Mouse (Mus musculus) forebrain, embryonic 13.5 days (tissue): ENCODE measurements at regions not wholly inside any gene's neighbourhood (a gene's known extent, or its start where the extent isn't known, plus 50 kb on each side); places are given as distances from the start of the nearest gene placed in this dataset.

ENCODE experiments used
- ATAC-seq: fragments of 200-750 bp; cut with Nextera tagmentation; 2 replicates; pipeline ENCODE4 v1.8.0; 2017
- H3K27ac ChIP-seq: fragments of 300-500 bp; sonication (generic); 2 replicates; pipeline ENCODE4 v1.5.1; 2015; ENCODE audit warnings: inconsistent platforms, mild to moderate bottlenecking, moderate library complexity
- H3K27me3 ChIP-seq: fragments of 300-500 bp; sonication (generic); 2 replicates; pipeline ENCODE4 v1.6.1; 2015; ENCODE audit warnings: mild to moderate bottlenecking, inconsistent platforms
- H3K36me3 ChIP-seq: fragments of 300-500 bp; sonication (generic); 2 replicates; pipeline ENCODE4 v1.6.1; 2015; ENCODE audit warnings: mild to moderate bottlenecking, inconsistent platforms; ENCODE audit not compliant: poor library complexity, severe bottlenecking
- H3K4me1 ChIP-seq: fragments of 300-500 bp; sonication (generic); 2 replicates; pipeline ENCODE4 v1.6.1; 2015; ENCODE audit warnings: inconsistent platforms
- H3K4me2 ChIP-seq: fragments of 300-500 bp; sonication (generic); 2 replicates; pipeline ENCODE4 v1.6.1; 2015; ENCODE audit warnings: inconsistent platforms, mild to moderate bottlenecking, moderate library complexity
- H3K4me3 ChIP-seq: fragments of 300-500 bp; sonication (generic); 2 replicates; pipeline ENCODE4 v1.5.1; 2015; ENCODE audit warnings: mild to moderate bottlenecking, inconsistent platforms
- H3K9ac ChIP-seq: fragments of 300-500 bp; sonication (generic); 2 replicates; pipeline ENCODE4 v1.6.1; 2015; ENCODE audit warnings: mild to moderate bottlenecking, inconsistent platforms
- H3K9me3 ChIP-seq: fragments of 300-500 bp; sonication (generic); replicated peaks from 2 replicates; pipeline ENCODE4 v1.6.1; 2016; ENCODE audit warnings: inconsistent platforms
- WGBS: fragments of 180-500 bp; shearing (Covaris S2); methylation state at CpG from one replicate; pipeline ENCODE4 v1.1.7; 2015; 5-methylcytosine and 5-hydroxymethylcytosine counted together

GRCm38 (mm10) chr4:45695239-45695638 lies 103.6 kb upstream of the Aldh1b1 start:
- H3K4me2 ChIP-seq, result no peak overlapping the region
- no peaks in the 10 kb centered on the region for H3K27me3 ChIP-seq
- no peaks in the 10 kb centered on the region for H3K9me3 ChIP-seq
- no peak overlapping the region for H3K4me3 ChIP-seq
- no peak overlapping the region for H3K27ac ChIP-seq
- peaks cover 3% of the 10 kb centered on the region for H3K4me1 ChIP-seq
- no peak overlapping the region for H3K9ac ChIP-seq
- ATAC-seq, result no peak
- WGBS, result 64% methylated on average over 1 of the region's 1 CpGs
- no peaks in the 10 kb centered on the region for H3K36me3 ChIP-seq

- peaks cover 36% of the 10 kb centered on the region for H3K4me1 ChIP-seq
- ATAC-seq, result peak; percentile 93
- H3K4me3 ChIP-seq, result no peak overlapping the region
- H3K36me3 ChIP-seq, result no peaks in the 10 kb centered on the region
- no peaks in the 10 kb centered on the region for H3K27me3 ChIP-seq
- peak overlapping the region; percentile 92 for H3K27ac ChIP-seq
- no peaks in the 10 kb centered on the region for H3K9me3 ChIP-seq
- WGBS, result 49% methylated on average over 12 of the region's 12 CpGs
- H3K4me2 ChIP-seq, result peak overlapping the region; percentile 1; the same call in 1 of the 2 replicates
- H3K9ac ChIP-seq, result no peak overlapping the region
These were observed 108.6 kb upstream of the Aldh1b1 start for GRCm38 (mm10) chr4:45689991-45690916.

- Histone ChIP-seq H3K4me1 (peaks cover 36% of the 10 kb centered on the region), H3K9ac (no peak overlapping the region), H3K27ac (peak overlapping the region; percentile 92), H3K27me3 (no peaks in the 10 kb centered on the region), H3K4me3 (no peak overlapping the region), H3K9me3 (no peaks in the 10 kb centered on the region), H3K4me2 (peak overlapping the region; percentile 1; the same call in 1 of the 2 replicates), H3K36me3 (no peaks in the 10 kb centered on the region)
- 16% methylated on average over 5 of the region's 5 CpGs for WGBS
- ATAC-seq, result peak; percentile 41
These were observed 109.2 kb upstream of the Aldh1b1 start for GRCm38 (mm10) chr4:45689572-45689971.

- H3K4me3 ChIP-seq, result no peak overlapping the region
- no peak overlapping the region for H3K9ac ChIP-seq
- WGBS, result 58% methylated on average over 7 of the region's 7 CpGs
- no peaks in the 10 kb centered on the region for H3K36me3 ChIP-seq
- H3K27ac ChIP-seq, result peak overlapping the region; percentile 92; the same call in 1 of the 2 replicates
- H3K9me3 ChIP-seq, result no peaks in the 10 kb centered on the region
- peaks cover 36% of the 10 kb centered on the region for H3K4me1 ChIP-seq
- no peak for ATAC-seq
- no peaks in the 10 kb centered on the region for H3K27me3 ChIP-seq
- no peak overlapping the region for H3K4me2 ChIP-seq
These were observed 110.6 kb upstream of the Aldh1b1 start for GRCm38 (mm10) chr4:45688233-45688632.

- no peaks in the 10 kb centered on the region for H3K36me3 ChIP-seq
These were observed 113.8 kb upstream of the Aldh1b1 start for GRCm38 (mm10) chr4:45685031-45685430.

GRCm38 (mm10) chr4:45683205-45683604 lies 115.6 kb upstream of the Aldh1b1 start:
- no peaks in the 10 kb centered on the region for H3K27me3 ChIP-seq
- no peaks in the 10 kb centered on the region for H3K36me3 ChIP-seq
- WGBS, result 85% methylated on average over 3 of the region's 3 CpGs
- no peaks in the 10 kb centered on the region for H3K9me3 ChIP-seq
- no peak overlapping the region for H3K9ac ChIP-seq
- no peak overlapping the region for H3K4me3 ChIP-seq
- peaks cover 12% of the 10 kb centered on the region for H3K4me1 ChIP-seq
- H3K27ac ChIP-seq, result no peak overlapping the region
- H3K4me2 ChIP-seq, result no peak overlapping the region
- no peak for ATAC-seq

More at GRCm38 (mm10) chr4:45685031-45685430, 113.8 kb upstream of the Aldh1b1 start:
- ATAC-seq, result no peak
- Histone ChIP-seq H3K9me3 (no peaks in the 10 kb centered on the region), H3K9ac (no peak overlapping the region), H3K27me3 (no peaks in the 10 kb centered on the region), H3K4me2 (no peak overlapping the region), H3K27ac (no peak overlapping the region), H3K4me1 (peaks cover 30% of the 10 kb centered on the region), H3K4me3 (no peak overlapping the region)
- WGBS, result 84% methylated on average over 3 of the region's 3 CpGs

- Histone ChIP-seq H3K27me3 (no peaks in the 10 kb centered on the region), H3K27ac (no peak overlapping the region), H3K4me2 (no peak overlapping the region), H3K4me3 (no peak overlapping the region), H3K36me3 (no peaks in the 10 kb centered on the region), H3K9ac (no peak overlapping the region), H3K4me1 (peaks cover 7% of the 10 kb centered on the region), H3K9me3 (no peaks in the 10 kb centered on the region)
- ATAC-seq, result no peak
- 88% methylated on average over 8 of the region's 8 CpGs for WGBS
These were observed 116.1 kb upstream of the Aldh1b1 start for GRCm38 (mm10) chr4:45682746-45683145.

GRCm38 (mm10) chr4:45676137-45676536 lies 122.7 kb upstream of the Aldh1b1 start:
- Histone ChIP-seq H3K4me3 (no peak overlapping the region), H3K9me3 (no peaks in the 10 kb centered on the region), H3K27me3 (0 out of 2 replicates have a peak, but pooled peaks cover 3% of the 10 kb centered on the region), H3K4me2 (no peak overlapping the region), H3K9ac (no peak overlapping the region), H3K36me3 (no peaks in the 10 kb centered on the region), H3K27ac (no peak overlapping the region), H3K4me1 (peaks cover 26% of the 10 kb centered on the region)
- 86% methylated on average over 6 of the region's 6 CpGs for WGBS
- ATAC-seq, result no peak

GRCm38 (mm10) chr4:45674291-45674690 lies 124.5 kb upstream of the Aldh1b1 start:
- Histone ChIP-seq H3K4me1 (peaks cover 26% of the 10 kb centered on the region), H3K36me3 (no peaks in the 10 kb centered on the region), H3K4me2 (no peak overlapping the region), H3K27ac (no peak overlapping the region), H3K9me3 (no peaks in the 10 kb centered on the region), H3K9ac (no peak overlapping the region), H3K4me3 (no peak overlapping the region), H3K27me3 (0 out of 2 replicates have a peak, but pooled peaks cover 3% of the 10 kb centered on the region)
- ATAC-seq, result no peak
- WGBS, result 86% methylated on average over 10 of the region's 10 CpGs

GRCm38 (mm10) chr4:45673081-45673819 lies 125.6 kb upstream of the Aldh1b1 start:
- Histone ChIP-seq H3K27ac (peak overlapping the region; percentile 80), H3K4me3 (no peak overlapping the region), H3K36me3 (no peaks in the 10 kb centered on the region), H3K4me1 (peaks cover 26% of the 10 kb centered on the region), H3K9ac (no peak overlapping the region), H3K27me3 (0 out of 2 replicates have a peak, but pooled peaks cover 3% of the 10 kb centered on the region), H3K9me3 (no peaks in the 10 kb centered on the region), H3K4me2 (no peak overlapping the region; the same call in 1 of the 2 replicates)
- peak; percentile 75 for ATAC-seq
- WGBS, result 57% methylated on average over 16 of the region's 16 CpGs

GRCm38 (mm10) chr4:45672262-45673076 lies 126.4 kb upstream of the Aldh1b1 start:
- H3K4me2 ChIP-seq, result peak overlapping the region; percentile 20; the same call in 1 of the 2 replicates
- peak overlapping the region; percentile 80 for H3K27ac ChIP-seq
- 0 out of 2 replicates have a peak, but pooled peaks cover 3% of the 10 kb centered on the region for H3K27me3 ChIP-seq
- 31% methylated on average over 16 of the region's 16 CpGs for WGBS
- no peak overlapping the region for H3K4me3 ChIP-seq
- H3K9ac ChIP-seq, result no peak overlapping the region
- H3K36me3 ChIP-seq, result no peaks in the 10 kb centered on the region
- peaks cover 26% of the 10 kb centered on the region for H3K4me1 ChIP-seq
- H3K9me3 ChIP-seq, result no peaks in the 10 kb centered on the region
- ATAC-seq, result peak; percentile 61
